Mouse (Mus musculus): ENCODE data around the gene Urb2.
"Not testable (repeated sequence)": the region's sequence is repeated elsewhere in the genome, so short reads cannot be mapped to it uniquely, and the experiment has no call there.

The Urb2 gene

DNA sequence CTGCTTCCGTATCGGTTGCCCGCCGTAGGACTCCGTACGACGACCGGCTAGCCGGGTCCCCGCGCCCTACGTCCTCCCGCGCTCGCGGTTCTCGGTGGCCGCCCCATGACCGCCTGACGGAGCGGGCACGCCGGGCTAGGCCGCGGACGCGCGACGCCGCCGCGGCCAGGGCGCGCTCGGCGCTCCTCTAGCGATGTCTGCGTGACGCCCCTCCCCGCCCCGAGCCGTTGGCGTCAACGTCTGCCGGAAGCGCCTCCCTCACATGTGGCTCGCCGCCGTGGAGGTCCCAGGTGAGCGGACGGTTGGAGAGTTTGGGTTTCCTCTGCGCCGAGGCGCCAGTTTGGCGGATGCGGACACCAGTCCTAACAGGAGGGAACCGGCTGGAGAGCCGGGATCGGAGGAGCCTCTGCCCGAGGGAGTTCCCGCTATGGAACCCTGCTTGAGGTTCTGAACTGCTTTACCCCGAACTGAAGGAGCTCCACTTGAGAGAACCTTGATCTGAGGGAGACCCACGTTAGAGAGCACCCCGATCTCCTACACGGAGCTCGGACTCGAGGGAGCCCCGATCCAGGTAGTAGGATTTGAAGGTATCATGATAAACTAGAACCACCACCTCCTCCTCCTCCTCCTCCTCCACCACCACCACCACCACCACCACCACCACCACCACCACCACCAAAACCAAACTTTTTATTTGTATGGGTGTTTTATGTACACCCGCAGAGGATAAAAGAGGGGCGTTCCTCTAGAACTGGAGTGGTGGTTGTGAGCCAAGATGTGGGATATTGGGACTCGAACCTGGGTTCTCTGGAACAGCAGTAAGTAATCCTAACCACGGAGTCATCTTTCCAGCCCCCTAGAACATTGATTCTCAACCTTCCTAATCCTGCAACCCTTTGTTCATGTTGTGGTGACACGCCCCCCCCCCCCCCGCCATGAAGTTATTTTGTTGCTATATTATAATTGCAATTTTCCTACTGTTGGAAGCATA, at the start of gene Urb2, which contains the start of gene Taf5l:
TSS of gene Urb2 (plus strand) at position 272 of the 991 bp plus-strand sequence.
TSS of gene Taf5l (minus strand) at position 161 of the 991 bp plus-strand sequence.
- DNase-seq (ENCODE audit: low spot score in 2 of 2): peak; percentile 86 to 91

DNA sequence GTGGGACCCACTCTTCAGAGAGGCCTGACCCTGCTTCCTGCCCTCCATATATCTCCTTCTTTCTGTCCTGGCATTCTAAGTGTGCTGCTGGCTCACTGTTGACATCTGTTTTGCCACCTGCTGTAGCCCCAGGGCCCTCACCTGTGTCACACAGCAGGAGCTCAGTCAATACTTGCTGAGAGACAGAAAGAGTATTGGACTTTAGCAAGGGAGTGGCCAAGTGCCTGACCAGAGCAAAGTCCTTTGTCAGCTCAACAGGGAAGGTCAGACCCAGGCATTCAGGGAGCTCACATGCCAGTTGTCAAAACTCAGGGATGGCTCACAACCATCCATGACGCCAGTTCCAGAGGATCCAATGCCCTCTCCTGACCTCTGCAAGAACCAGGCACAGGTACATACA, 47.8 kb upstream of the Urb2 start:
- DNase-seq (ENCODE audit: low spot score in 2 of 2): no peak

DNA sequence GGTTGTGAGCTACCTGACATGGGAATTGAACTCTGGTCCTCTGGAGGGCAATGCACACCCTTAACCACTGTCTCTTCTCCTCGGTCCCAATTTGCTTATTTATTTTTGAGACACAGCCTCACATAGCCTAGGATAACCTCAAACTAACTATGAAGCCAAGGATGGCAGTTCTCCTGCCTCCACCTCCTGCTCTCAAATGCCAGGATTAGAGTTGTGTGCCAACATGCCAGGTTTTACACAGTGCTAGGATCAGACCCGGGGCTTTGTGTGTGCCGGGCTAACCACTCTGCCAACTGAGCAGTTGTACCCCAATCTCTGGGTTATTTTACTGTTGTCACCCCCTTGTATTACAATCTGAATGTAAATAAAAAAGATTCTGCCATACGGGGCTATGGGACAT, 43.8 kb upstream of the Urb2 start:
- DNase-seq (ENCODE audit: low spot score in 2 of 2): no peak

DNA sequence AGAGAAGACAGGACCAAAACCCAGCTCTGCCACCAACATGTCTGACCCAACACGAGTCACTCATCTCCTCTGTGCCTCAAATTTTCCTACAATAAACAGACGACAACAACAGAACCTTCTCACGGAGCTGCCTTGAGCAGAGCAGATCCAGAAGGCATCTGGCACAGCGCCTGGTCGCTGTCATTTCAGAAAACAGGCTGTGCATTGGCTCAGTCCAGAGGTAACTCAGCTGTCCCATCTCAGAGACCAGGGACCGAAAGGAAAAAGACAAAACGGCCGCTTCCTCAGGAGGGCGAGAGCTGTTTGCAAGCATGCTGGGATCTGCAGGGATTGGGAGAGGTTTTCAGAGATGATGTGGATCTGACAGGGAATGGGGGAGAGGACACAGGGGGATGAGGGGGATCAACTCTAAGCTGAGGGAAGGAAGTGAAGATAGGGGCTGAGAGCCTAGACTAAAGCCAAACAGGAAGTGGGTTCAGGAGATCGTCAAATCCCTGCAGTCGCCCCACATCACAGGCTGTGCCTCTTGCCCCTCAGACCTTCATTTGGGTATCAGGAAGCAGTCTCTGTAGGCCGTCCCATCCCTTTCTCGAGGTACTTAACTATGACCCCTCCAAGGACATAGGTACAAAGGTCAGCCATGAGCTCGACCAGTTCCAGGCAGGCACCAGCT, 43.0 kb upstream of the Urb2 start:
- DNase-seq (ENCODE audit: low spot score in 2 of 2): no peak

DNA sequence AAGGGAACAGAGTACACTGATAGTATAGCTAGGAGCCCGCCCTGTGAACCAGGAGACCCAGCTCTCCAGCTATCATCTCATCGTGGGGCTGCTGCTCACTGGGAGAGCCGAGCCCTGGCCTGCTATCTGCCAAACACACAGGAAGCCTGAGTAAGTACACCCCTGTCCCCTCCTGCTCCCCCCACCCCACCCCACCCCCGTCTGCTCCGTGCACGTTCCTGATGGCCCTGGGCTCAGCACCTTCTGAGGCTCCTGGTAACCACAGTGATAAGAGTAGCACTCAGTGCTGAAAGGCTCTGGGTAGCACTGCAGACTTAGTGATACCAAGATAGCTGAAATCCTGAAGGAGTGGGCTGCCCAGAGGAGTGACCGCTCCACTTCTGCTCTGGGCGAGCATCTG, 42.4 kb upstream of the Urb2 start:
- DNase-seq (ENCODE audit: low spot score in 2 of 2): no peak

DNA sequence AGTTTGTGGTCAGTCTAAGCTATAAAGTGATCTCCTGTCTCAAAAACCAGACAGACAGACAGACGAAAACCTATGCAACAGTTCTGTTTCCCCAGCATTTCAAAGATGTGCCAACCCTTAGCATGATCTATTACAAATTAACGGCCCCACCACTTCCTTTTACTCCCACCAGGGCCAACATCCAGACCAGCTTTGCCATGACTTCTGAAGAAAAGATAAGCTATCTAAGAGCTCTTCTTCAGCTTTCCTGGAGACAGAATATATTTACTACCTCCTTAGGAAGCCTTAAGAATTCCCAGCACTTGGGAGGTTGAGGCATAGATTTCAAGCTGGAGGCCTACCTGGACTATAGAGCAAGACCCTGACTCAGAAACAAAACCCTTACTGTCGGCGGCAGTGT, 41.1 kb upstream of the Urb2 start:
- no peak for DNase-seq (ENCODE audit: low spot score in 2 of 2)

DNA sequence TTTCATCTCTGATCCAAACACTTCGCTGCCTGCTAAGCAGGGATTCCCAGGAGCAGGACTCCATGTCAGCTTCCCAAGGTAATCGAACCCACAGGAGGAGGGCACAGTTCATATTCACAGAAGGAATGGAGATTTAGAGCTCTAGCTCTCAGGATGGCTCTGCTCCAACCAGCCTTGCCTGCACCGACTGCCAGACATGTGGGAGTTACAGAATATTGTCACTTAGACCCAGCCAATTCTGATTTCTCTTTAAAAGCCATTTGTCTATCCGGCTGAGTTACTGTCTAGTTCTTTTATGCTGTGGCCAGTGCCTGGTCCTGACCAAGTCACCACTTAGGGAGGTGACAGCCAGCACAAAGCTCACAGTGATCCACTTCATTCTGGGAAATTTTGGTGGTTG, 39.6 kb upstream of the Urb2 start:
- no peak for DNase-seq (ENCODE audit: low spot score in 2 of 2)

DNA sequence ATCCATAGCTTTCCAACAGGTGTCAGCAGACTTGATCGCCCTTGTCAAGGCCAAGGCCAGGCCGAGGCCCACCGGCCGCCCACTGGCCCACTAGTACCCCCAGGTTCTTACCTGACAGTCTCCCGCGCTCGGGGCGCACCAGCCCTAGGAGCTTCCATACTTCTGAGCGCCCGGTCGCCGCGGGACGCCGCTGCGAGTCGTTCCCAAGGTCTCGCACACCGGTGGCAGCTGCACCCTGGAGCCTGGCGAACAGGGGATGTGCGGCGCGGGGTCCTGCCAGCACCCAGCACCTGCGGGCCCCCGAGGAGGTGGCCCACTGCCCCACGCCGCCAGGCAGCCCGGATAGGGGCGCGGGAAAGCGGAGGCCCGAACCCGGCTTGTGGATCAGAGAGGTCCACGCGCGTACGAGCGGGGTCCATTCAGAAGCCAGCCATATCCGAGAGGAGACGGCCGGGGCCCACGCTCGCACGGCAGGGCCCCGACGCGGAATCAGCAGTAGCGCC, 39.0 kb upstream of the Urb2 start:
- DNase-seq (ENCODE audit: low spot score in 2 of 2): no peak

DNA sequence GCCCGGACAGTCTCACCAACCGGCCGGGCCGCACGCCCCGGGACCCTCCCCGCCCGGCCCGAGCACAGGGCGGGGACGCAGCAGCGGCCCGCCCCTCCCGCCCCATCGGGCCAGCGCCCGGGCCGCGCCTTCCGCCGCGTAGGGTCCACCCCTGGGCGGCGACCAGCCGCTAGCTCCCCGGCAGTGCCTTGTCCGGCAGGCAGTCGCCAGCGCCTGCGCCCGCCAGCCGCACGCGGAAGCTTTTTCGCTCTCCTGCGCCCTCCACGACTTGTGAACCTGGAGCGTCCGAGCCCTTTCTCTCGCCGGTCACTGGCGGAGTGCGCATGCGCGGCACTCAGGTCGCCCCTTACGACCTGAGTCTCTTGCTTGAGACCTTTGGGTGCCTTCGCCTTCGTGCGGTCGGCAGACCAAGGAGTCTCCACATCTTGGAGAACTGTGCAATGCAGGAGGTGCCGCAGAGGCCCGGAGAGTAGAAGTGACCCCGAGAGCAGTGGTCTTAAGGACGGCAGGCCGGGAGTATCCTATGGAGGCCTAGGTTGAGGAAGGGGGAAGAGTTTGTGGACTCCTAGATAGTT, 38.4 kb upstream of the Urb2 start, which contains the start of gene Abcb10:
TSS of gene Abcb10 (minus strand) at position 297 of the 575 bp plus-strand sequence.
- DNase-seq (ENCODE audit: low spot score in 2 of 2): peak; percentile 69 to 76

DNA sequence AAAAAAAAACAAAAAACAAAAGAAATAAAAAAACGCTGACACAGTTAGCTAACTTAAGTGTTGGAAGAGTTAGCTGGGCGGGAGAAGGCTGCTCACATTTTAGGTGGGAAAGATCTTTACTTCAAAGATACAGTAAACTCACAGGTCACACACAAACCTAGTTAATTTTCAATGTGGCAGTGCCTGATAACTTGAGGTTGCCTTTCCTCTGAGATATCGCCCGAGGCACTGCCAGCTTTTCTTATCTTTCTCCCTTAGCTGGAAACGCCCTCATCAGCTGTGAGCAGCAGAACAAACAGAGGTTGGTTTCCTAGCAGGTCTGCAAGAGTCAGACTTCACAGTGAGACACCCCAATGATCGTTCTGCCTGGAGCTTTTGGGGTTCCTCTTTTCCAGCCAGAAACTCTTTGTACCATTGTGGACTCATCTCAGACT, 32.7 kb upstream of the Urb2 start:
- DNase-seq (ENCODE audit: low spot score in 2 of 2): no peak

DNA sequence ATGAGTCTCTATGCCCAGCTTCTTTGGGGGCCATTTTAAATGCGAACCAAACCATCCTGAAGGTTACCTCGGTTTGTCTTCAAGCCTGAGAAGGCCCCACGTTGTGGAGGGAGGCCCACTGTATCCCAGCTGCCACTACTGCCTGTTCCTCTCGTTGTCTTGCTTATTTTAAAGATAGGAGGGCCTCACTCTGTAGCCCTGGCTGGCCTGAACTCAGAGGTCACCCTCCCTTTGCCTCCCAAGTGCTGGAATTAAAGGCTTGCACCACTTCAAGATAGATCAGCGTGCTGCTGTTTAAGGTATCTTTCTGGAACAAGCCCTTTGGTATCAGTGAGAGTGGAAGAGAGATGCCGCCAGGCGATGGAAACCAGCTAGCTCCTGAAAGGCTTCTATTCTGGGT, 32.2 kb upstream of the Urb2 start:
- no peak for DNase-seq (ENCODE audit: low spot score in 2 of 2)

DNA sequence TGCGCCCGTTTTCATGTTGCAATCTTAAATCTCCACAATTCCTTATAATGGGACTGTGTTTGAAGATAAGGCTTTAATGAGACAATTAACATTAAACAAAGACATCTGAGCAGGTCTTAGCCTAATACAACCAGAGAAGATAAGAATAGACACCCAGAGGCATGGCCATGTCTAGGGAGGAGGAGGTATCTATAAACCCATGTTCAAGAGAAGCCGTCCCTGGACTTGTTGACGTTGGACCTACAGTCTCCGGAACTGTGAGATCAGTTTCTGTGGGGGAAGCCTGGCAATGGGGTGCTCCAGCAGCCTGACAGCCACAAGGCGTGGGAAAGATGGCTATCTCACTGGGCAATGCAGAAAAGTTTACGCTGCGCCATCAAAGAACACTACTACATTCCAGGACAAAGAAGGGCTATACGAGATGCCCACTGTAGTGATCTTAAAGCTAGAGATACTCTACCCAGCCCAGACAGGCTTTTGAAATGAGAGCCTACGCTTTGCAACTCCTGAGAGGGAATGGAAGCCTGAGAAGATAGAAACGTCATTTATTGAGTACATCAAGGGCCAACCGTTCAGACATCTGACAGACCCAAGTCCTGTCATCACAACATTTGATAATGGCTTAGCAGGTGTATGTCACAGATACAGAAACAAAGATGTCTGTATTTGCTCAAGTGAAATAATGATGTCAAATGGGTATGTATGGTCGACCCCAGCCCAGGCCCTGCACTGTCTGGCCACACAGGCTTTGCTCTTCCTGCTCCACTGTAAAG, 30.8 kb upstream of the Urb2 start:
- DNase-seq (ENCODE audit: low spot score in 2 of 2): no peak

DNA sequence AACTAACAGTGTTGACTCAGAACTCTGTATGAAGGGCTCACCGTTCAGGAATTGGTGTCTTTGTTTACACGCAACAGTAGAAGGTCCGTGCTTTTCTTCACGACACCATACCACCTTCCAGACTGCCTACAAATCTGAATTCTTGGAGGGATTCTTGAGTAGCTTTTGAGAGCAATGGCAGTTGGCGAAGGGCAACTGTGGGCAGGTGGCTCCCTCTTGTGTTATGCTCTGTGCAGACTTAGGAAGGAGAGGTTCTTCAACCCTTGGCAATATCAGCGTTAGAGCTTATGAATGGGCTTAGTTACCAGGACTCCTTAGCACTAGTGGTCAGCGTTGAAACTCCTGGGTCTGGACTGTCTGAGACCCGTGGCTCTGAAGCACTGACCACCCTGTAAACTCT, 28.7 kb upstream of the Urb2 start:
- no peak for DNase-seq (ENCODE audit: low spot score in 2 of 2)

DNA sequence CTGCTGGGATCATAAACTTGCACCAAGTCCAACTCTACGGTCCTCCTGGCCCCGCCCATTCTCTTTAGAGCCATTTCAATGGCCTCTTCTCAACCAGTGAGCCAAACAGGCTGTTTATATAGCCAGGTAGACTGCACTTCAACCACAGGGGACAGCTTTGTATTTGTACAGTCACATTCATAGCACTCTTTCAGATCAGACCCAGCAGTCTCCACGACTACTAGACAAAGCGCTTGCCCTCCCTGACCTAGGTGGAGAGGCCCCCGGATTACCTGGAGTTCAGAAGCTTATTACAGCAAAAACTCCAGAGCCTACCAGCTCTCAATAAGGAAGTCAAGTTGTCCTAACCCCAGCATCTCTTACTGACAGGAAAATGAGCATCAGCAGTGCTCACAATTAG, 27.7 kb upstream of the Urb2 start:
- no peak for DNase-seq (ENCODE audit: low spot score in 2 of 2)

DNA sequence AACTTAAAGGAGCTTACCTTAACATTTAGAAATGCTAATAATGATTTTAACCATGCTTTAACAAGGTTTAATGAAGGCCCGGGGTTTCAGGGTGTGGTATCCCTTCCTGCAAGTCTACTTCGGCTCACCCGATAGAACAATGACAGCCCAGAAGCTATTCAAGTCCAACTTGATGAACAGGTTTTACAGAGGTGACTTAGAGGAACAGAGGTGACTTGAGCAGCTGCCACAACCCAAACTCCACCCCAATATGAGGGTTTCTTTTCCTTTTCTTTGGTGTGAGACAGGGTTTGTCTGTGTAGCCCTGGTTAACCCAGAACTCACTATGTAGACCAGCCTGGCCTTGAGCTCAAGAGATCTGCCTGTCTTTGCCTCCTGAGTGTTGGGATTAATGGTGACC, 27.3 kb upstream of the Urb2 start:
- DNase-seq (ENCODE audit: low spot score in 2 of 2): no peak

DNA sequence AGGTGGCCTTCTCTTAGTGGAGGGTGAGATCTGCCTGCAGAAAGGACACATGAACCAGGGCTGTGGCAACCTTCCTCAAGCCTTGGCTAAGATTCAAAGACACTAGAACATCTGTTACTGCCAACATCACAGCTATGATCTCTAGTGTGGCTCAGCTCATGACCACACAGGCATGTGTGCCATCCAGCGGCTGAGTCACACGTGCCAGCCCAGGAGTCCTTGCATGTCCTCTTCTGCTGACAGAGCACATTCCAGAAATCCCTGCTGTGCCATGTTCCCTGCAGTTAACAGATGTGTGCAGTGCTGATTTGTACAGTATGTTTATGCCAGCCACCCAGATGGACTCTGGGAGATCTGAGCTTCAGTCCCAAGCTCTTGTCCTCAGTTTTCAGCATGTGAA, 21.7 kb upstream of the Urb2 start:
- DNase-seq (ENCODE audit: low spot score in 2 of 2): no peak

DNA sequence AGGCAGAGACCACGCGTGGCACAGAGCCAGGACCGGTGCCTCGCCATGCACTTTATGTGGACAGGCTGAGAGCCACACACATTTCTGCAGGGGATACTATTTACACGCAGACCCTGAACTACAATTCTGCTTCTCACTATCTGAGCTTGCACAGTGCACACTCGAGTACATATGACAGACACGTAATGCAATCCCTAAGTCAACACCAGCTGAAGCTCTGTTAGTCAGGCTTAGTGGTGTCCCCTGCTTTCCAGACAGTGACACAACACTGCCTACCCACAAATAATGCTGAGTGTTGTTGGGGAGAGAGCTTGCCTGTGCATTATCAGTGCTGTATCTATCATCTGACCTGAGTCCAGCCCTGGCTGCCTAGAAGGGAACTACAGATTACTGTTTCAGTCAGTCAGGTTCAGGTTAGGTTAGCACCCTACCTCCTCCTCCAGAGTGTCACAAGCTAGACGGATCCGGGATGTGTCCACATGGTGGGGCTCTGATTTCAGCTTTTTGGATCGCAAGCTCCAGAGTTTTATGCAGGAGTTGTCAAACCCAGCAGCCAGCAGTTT, 18.7 kb upstream of the Urb2 start:
- no peak for DNase-seq (ENCODE audit: low spot score in 2 of 2)

DNA sequence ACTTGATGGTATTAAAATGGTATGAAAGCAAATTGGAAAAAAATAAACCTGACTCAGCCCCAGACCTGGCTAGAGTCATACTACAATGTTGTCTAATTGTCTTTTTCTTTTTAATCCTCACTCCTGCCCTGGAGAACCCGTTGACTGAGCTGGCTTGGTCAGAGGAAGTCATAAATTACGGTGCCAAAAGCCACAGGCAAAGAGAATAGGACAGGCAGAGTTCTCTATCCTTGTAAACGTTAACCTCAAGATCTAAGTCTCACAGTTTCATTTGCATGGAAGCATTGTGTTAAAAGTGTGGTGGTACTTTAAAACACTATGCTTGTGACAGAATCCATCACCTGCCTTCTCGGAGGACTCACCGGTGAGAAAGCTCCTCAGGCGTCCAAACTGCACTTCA, 13.5 kb upstream of the Urb2 start:
- no peak for DNase-seq (ENCODE audit: low spot score in 2 of 2)

DNA sequence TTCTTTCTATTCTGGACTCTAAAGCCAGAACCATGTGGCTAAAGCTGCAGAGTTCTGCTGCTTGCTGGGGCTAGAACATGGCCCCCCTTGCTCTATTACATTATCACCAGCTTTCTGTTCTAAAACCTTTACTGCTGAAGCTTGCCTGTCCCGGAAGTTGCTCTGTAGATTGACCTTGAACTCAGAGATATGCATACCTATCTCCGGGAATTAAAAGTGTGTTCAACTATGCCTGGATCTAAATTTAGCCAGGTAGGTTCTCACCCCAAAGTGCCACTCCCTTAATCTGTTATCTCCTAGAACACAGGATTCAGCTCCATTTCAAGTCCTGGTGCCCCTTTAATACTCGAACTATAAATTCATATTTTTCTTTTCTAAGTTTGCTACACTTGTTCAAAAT, 9.7 kb upstream of the Urb2 start:
- DNase-seq (ENCODE audit: low spot score in 2 of 2): no peak

DNA sequence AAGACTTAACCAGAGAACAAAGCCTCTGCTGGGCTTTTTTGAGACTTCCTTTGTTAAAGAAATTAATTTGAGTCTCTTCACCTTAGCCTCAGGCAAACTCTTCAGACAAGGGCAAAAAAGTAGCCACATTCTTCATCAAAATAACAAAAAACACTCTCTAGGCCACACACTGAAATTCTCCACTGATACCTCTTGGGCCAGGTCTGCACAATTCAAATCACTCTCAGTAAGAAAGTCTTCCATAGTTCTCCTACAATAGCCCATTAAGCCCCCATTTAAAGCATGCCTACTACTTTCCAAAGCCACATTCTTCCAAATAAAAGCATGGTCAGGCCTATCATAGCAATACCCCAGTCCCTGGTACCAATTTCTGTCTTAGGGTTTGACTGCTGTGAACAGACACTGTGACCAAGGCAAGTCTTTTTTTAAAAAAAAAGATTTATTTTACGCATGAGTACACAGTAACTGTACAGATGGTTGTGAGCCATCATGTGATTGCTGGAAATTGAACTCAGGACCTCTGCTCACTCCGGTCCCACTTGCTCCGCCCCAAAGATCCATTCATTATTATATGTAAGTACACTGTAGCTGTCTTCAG, 9.2 kb upstream of the Urb2 start:
- no peak for DNase-seq (ENCODE audit: low spot score in 2 of 2)

DNA sequence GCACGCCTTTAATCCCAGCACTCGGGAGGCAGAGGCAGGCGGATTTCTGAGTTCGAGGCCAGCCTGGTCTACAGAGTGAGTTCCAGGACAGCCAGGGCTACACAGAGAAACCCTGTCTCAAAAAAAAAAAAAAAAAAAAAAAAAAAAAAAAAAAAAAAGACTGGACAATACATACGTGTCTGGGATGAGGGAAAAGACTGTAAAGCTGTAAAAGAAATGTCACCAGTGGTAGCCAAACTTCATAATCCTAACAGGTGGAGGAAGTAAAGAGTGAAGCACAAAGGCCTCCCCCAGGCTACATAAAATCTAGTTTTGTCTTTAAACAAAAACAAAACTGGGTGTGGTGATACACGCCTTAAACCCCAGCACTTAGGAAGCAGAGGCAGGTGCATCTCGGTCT, 7.0 kb upstream of the Urb2 start:
- not testable (repeated sequence) for DNase-seq (ENCODE audit: low spot score in 2 of 2)
